Mouse (Mus musculus): Measurements from ENCODE around the gene Dock2. TPM values are rescaled to one million over a fixed set of nuclear protein-coding genes. Genes with fewer than 3 reads are reported as not detected.

Dock2 gene
- total and polyA plus RNA-seq, 2 experiments from 2014 or later: 0.33 to 3.1 TPM

DNA sequence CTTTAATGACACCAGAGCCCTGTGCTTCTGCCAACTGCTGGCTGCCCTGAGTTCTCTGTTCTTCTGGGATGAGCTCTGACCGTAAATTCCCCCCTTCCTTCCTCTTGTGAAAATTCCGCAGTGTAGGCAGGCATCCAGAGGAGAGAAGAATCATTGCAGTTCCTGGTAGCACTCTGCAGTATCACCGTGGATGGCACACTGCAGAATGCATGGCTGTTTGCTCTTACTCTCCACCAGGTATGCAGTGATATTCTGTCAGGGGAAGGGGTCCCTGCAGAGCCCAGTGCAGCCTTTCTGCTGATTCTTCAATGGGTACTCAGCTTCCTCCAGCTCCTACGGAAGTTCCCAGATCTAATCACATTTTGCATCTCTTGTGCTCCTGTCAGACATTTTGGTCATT lies 391.6 kb downstream of the Dock2 start:
- ATAC-seq (ENCODE audit: insufficient read depth, low read depth): no peak
- TF ChIP-seq EP300 (IDR thresholded peaks at IDR 0.05; ENCODE audit: low read depth) (no peak), CTCF (IDR thresholded peaks at IDR 0.05; ENCODE audit: low read depth) (no peak)
- WGBS: 42% methylated on average over 4 of the region's 4 CpGs

GRCm38 (mm10) chr11:34389261-34390116 lies 394.2 kb downstream of the Dock2 start:
- ATAC-seq (ENCODE audit: insufficient read depth, low read depth) (no peak), DNase-seq (ENCODE audit: low spot score) (no peak)
- H3K9ac ChIP-seq (replicated peaks; ENCODE audit: low read depth, low read length): no peak overlapping the region
- TF ChIP-seq CTCF (IDR thresholded peaks at IDR 0.05; ENCODE audit: low read depth) (no peak), EP300 (IDR thresholded peaks at IDR 0.05; ENCODE audit: low read depth) (no peak)
- WGBS: 65% methylated on average over 6 of the region's 6 CpGs
- H3K27ac ChIP-seq (ENCODE audit: low read depth): no peak overlapping the region
- no peaks in the 10 kb centered on the region for H3K4me1 ChIP-seq (ENCODE audit: control insufficient read depth, insufficient read depth)
- H3K36me3 ChIP-seq (replicated peaks; ENCODE audit: control insufficient read depth, insufficient read depth, low read length): no peaks in the 10 kb centered on the region
- H3K27me3 ChIP-seq (ENCODE audit: control insufficient read depth, insufficient read depth, low read length): no peaks in the 10 kb centered on the region
- no peak overlapping the region for H3K4me2 ChIP-seq (ENCODE audit: low read depth, low read length)
- no peaks in the 10 kb centered on the region for H3K9me3 ChIP-seq (replicated peaks; ENCODE audit: control insufficient read depth, low read length)
- H3K4me3 ChIP-seq (ENCODE audit: low read depth, low read length): no peak overlapping the region

More for the DNA sequence above, 391.6 kb downstream of the Dock2 start:
- H3K36me3 ChIP-seq (replicated peaks; ENCODE audit: control insufficient read depth, insufficient read depth, low read length): no peaks in the 10 kb centered on the region
- DNase-seq (ENCODE audit: low spot score): no peak
- no peaks in the 10 kb centered on the region for H3K4me1 ChIP-seq (ENCODE audit: control insufficient read depth, insufficient read depth)
- H3K4me3 ChIP-seq (ENCODE audit: low read depth, low read length): no peak overlapping the region
- no peak overlapping the region for H3K4me2 ChIP-seq (ENCODE audit: low read depth, low read length)
- no peak overlapping the region for H3K27ac ChIP-seq (ENCODE audit: low read depth)
- no peaks in the 10 kb centered on the region for H3K9me3 ChIP-seq (replicated peaks; ENCODE audit: control insufficient read depth, low read length)
- H3K27me3 ChIP-seq (ENCODE audit: control insufficient read depth, insufficient read depth, low read length): no peaks in the 10 kb centered on the region
- H3K9ac ChIP-seq (replicated peaks; ENCODE audit: low read depth, low read length): no peak overlapping the region

GRCm38 (mm10) chr11:34385001-34385688 lies 398.5 kb downstream of the Dock2 start:
- H3K4me1 ChIP-seq (ENCODE audit: control insufficient read depth, insufficient read depth): no peaks in the 10 kb centered on the region
- ATAC-seq (ENCODE audit: insufficient read depth, low read depth) (no peak), DNase-seq (ENCODE audit: low spot score) (no peak)
- H3K27me3 ChIP-seq (ENCODE audit: control insufficient read depth, insufficient read depth, low read length): no peaks in the 10 kb centered on the region
- no peak overlapping the region for H3K9ac ChIP-seq (replicated peaks; ENCODE audit: low read depth, low read length)
- 35% methylated on average over 1 of the region's 1 CpGs for WGBS
- H3K9me3 ChIP-seq (replicated peaks; ENCODE audit: control insufficient read depth, low read length): no peaks in the 10 kb centered on the region
- H3K4me2 ChIP-seq (ENCODE audit: low read depth, low read length): no peak overlapping the region
- H3K36me3 ChIP-seq (replicated peaks; ENCODE audit: control insufficient read depth, insufficient read depth, low read length): no peaks in the 10 kb centered on the region
- no peak overlapping the region for H3K4me3 ChIP-seq (ENCODE audit: low read depth, low read length)
- no peak overlapping the region for H3K27ac ChIP-seq (ENCODE audit: low read depth)
- TF ChIP-seq CTCF (IDR thresholded peaks at IDR 0.05; ENCODE audit: low read depth): no peak
- no peak for TF ChIP-seq EP300 (IDR thresholded peaks at IDR 0.05; ENCODE audit: low read depth)

GRCm38 (mm10) chr11:34384178-34384577 lies 399.5 kb downstream of the Dock2 start:
- TF ChIP-seq EP300 (IDR thresholded peaks at IDR 0.05; ENCODE audit: low read depth) (no peak), CTCF (IDR thresholded peaks at IDR 0.05; ENCODE audit: low read depth) (no peak)
- Histone ChIP-seq H3K4me1 (ENCODE audit: control insufficient read depth, insufficient read depth) (no peaks in the 10 kb centered on the region), H3K27ac (ENCODE audit: low read depth) (no peak overlapping the region), H3K9ac (replicated peaks; ENCODE audit: low read depth, low read length) (no peak overlapping the region), H3K4me3 (ENCODE audit: low read depth, low read length) (no peak overlapping the region), H3K27me3 (ENCODE audit: control insufficient read depth, insufficient read depth, low read length) (no peaks in the 10 kb centered on the region), H3K36me3 (replicated peaks; ENCODE audit: control insufficient read depth, insufficient read depth, low read length) (no peaks in the 10 kb centered on the region), H3K4me2 (ENCODE audit: low read depth, low read length) (no peak overlapping the region), H3K9me3 (replicated peaks; ENCODE audit: control insufficient read depth, low read length) (no peaks in the 10 kb centered on the region)
- ATAC-seq (ENCODE audit: insufficient read depth, low read depth) (no peak), DNase-seq (ENCODE audit: low spot score) (no peak)
- WGBS: 55% methylated on average over 4 of the region's 4 CpGs

GRCm38 (mm10) chr11:34383501-34383900 lies 400.2 kb downstream of the Dock2 start:
- WGBS: 68% methylated on average over 3 of the region's 3 CpGs
- ATAC-seq (ENCODE audit: insufficient read depth, low read depth): no peak
- TF ChIP-seq CTCF (IDR thresholded peaks at IDR 0.05; ENCODE audit: low read depth): no peak

More at GRCm38 (mm10) chr11:34383501-34383900, 400.2 kb downstream of the Dock2 start:
- H3K36me3 ChIP-seq (replicated peaks; ENCODE audit: control insufficient read depth, insufficient read depth, low read length): no peaks in the 10 kb centered on the region
- no peak overlapping the region for H3K9ac ChIP-seq (replicated peaks; ENCODE audit: low read depth, low read length)
- no peak for DNase-seq (ENCODE audit: low spot score)
- H3K4me2 ChIP-seq (ENCODE audit: low read depth, low read length): no peak overlapping the region
- H3K4me1 ChIP-seq (ENCODE audit: control insufficient read depth, insufficient read depth): no peaks in the 10 kb centered on the region
- H3K9me3 ChIP-seq (replicated peaks; ENCODE audit: control insufficient read depth, low read length): no peaks in the 10 kb centered on the region
- H3K4me3 ChIP-seq (ENCODE audit: low read depth, low read length): no peak overlapping the region
- H3K27ac ChIP-seq (ENCODE audit: low read depth): no peak overlapping the region
- no peaks in the 10 kb centered on the region for H3K27me3 ChIP-seq (ENCODE audit: control insufficient read depth, insufficient read depth, low read length)
